Mouse (Mus musculus): Measurements from ENCODE around the gene Trim65.
"Not testable (repeated sequence)": the region's sequence is repeated elsewhere in the genome, so short reads cannot be mapped to it uniquely, and the experiment has no call there.

Trim65 gene

DNA sequence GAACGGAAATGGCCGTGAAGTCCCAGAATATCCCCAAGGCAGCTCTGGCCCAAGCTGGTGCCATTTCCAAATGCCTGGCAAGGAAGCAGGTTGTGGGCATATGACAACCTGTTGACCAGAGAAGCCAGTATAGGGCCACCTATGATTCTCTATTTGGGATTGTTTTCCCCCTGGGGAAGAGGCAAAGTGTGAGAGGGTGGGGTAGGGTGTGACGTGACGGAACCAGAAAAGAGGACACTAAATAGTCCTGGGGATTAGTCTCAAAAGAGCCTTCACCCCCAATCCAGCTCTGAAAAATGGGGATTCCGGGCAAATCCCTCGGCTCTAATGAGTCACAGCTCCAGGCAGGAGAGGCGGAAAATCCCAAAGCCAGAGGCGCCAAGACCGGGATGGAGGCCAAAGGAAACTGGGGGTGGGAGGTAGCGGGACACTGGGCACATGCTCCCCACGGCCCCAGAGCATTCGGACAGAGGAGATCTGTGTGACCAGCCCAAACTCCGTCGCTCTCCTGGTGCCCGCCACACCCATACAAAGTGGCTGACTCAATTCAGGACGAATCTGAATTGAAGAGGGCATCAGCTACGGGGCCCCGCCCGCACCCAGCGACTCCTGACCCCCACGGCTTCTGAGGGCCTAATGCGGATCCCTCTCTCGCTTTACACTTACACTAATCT, 22.3 kb downstream of the Trim65 start:
- DNase-seq (ENCODE audit: low spot score), result no peak

DNA sequence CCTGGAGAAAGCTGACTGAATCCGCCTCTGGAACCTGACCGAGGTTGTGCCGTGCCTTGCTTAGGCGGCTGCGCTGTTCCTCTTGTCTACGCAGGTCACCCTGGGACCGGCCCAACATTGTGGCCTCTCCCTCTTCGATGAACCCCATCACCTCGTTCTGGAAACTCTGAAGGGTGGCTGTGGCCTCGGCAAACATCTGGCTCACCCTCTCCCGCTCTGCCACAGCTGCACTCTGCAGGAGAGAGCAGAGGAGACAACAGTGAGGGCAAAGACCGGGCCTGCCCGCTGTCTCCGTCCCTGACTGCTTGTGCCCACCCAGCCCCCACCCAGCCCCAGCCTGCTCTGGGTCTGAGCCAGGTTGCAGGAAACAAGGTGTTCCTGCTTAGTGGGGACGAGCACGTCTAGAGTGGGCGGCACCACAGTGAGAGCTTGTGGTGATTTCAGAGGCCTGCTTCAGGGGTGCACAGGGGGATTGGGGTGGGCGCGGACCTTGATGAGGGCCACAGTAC, 23.1 kb downstream of the Trim65 start:
- no peak for DNase-seq (ENCODE audit: low spot score)

DNA sequence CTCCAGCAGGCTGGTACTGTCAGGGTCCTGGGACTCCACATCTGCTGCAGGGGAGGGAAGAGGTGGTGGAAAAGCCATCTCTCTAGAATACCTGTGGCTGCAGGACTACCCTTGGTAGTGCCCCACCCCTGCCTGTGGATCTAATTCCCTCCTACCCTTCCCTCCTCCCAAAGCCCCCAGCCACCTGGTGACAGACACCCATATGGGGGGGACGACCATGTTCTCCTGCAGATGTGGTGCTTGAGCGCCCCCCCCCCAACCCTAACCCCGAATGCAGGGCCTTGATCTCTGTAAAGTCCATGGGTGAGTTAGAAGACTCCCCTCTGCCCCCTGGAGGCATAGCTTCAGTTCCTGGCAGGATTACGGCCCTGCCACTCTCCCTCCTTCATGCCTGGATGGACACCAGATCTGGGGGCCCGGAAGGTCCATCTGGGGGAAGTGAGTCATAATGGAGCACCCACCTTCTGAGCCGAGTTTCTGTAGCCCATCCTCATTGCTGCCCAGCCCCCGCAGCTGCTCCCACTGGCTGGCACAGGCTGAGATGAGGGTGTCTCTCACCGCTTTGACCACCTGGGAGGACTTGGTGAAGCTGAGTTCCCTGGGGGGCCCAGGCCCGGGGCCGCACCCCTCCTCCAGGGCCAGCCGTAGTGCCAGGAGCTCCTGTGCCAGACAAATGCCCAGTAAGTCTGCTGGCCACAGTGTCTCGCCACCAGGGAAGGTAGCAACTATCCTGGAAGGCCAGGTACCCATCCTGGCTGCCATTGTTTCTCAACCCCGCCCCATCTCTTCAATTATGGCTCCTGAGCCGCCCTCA, 23.8 kb downstream of the Trim65 start:
- no peak for DNase-seq (ENCODE audit: low spot score)

DNA sequence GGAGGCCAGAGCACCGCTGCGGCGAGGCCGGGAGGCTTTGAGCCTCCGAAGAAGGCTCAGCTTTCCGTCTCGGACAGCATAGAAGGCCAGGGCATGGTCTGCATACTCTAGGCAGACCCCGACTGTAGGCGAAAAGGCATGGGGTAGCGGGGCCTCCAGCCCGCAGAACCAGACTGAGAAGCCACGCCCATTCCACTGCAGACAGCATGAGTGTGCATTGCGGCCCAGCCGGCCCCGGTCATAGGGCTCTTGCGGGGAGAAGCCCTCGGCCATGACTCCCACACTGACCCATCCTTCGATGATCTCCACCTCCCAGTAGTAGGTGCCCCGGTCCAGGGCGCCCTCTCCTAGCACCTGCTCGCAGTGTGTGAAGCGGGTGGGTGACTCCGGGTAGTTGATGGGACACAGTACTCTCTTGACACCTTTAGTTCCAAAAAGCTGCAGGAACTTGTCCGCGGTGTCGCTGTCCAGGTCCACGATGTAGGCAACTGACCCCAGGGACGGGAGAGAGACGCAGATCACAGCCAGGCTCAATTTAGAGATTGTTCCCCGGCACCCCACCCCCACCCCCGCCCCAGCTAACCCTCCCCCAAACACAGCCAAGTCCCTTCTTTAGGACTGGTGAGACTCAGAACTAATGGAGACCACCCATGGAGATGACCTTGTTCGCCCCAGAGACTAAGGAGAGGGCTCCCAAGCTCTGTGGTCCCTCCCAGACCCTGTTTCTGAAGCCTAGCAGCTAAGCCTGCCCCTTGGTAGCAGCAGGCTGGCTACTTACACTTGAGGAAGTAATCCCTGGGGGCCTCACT, 24.6 kb downstream of the Trim65 start:
- DNase-seq (ENCODE audit: low spot score), result no peak

DNA sequence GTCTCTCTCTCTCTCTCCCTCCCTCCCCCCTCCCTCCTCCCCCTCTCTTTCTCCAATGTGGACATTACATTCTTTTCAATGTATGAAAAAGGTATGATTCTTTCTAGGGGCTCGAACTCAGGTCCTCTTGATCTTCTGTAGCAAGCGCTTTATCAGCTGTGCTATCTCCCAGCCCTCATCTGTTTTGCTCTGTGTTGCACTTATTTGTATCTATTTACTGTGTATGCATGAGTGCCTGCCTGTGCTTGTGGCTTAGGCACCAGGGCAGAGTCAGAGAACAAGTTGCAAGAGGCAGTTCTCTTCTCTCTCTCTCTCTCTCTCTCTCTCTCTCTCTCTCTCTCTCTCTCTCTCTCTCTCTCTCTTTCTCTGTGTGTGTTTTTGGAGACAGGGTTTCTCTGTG, 25.9 kb downstream of the Trim65 start:
- no peak for DNase-seq (ENCODE audit: low spot score)

DNA sequence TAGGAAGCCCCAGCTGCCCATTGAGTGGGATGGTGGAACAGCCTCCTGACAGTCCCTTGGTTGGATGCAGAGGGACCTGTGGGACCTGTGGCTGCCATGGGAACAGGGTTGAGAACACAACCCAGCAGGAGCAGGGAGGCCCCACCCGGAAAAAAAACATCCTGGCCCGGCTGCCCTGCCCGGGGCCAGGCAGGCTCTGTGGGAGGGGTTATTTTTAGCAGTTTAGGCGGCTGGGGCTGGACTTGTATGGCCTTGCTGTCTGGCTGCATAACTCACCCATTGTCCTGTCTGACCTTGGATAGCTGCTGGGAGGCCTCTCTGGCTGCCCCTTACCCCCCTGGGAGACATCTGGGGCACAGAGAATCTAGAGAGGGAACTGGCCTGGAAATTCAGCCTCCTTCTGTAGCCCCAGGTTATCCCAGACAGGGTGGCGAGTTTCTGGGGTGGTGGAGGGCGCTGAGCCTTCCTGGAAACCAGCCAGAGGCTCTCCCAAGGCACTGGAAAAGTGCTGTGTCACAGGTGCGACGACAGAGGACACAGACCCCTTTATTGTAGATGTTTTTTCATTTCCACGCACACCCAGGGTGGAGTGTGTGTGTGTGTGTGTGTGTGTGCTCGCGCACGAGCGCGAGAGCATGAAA, 26.8 kb downstream of the Trim65 start:
- no peak for DNase-seq (ENCODE audit: low spot score)

DNA sequence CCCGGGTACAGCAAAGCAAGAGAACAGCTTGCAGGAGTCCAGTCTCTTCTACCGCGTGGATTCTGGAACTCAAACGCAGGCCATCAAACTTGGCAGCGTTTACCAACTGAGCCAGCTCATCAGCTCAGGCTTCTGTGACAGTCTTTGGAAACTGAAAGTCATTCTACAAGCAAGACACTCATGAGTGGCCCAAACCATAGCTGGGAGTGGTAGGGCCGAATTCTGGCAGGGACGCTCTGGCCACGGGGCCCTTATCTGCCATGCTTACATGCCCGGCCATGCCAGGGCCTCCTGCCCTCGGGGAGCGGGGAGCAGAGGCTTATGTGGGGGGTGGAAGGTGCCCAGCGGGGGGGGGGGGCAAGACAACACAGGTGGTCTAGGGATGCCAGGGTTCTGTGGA, 27.4 kb downstream of the Trim65 start:
- DNase-seq (ENCODE audit: low spot score), result no peak

DNA sequence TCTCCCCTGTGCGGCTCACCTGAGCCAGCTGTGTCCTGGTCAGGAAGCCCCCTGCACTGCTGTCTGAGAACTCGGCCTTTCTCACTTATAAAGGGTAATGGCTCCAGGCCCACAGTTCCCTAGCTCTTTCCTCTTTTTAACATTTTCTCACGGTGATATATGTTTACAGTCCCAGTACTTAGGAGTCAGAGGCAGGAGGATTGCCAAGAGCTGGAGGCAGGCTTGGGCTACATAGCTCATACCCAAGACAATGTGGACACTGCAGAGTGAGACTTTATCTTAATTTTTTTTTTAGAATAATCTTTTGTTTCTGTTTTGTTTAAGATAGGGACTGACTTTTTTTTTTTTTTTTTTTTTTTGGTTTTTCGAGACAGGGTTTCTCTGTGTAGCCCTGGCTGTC, 28.5 kb downstream of the Trim65 start:
- no peak for DNase-seq (ENCODE audit: low spot score)

DNA sequence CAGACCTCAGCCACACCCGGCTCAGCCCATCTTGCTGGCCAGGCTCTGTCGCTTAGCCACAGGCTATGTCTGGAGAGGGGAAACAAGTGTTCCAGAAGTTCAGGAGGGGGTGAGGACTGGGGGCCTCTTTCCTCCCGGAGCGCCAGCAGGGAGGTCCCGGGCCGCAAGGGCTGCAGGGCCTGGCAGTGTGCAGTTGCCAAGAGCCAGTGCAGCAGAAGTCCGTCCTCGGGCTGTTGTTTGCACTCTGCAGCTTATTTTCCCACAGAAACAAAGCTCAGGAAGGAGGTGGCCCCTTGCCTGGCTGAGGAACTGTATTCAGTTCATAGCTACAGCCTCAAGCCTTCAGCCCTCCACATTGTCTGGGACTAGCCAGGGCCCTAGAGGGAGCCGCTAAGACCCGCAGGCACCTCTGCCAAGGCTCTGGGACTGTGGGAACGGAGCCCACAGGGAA, 29.0 kb downstream of the Trim65 start:
- DNase-seq (ENCODE audit: low spot score), result no peak

DNA sequence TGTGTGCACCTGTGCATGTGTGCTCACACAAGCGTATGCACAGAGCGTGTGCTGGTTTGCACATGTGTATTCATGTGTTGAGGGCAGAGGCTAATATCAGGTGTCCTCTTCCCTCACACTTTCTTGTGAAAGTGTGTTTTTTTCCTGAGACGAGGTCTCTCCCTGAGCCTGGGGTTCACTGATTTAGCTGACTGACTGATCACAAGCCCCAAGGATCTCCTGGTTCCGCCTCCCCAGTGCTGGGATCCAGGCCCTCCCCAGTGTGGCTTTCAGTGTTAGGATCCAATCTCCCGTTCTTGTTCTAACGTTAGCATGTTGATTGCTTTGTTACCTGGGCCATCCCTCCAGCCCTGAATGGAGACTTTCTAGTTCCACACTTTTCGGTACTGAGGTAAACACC, 30.1 kb downstream of the Trim65 start:
- no peak for DNase-seq (ENCODE audit: low spot score)

DNA sequence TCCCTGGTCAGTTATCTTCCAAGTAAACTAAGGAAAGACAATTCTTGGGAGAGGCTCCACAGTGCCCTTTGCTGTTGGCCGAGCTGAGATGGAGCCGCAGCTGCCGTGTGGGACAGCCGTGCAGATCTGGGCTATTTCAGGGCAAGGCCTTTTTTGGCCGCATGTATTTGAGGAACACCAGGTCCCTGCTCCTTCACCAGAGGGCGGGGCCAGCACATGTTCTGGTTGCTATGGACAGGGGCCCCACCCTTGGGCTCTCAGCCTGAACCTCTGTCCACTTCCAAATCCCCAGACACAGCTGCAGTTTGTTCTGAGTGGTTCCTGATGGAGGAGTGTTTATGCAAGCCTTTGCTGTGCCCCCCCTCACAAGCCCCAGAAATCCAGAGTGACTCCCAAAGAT, 30.5 kb downstream of the Trim65 start:
- no peak for DNase-seq (ENCODE audit: low spot score)

DNA sequence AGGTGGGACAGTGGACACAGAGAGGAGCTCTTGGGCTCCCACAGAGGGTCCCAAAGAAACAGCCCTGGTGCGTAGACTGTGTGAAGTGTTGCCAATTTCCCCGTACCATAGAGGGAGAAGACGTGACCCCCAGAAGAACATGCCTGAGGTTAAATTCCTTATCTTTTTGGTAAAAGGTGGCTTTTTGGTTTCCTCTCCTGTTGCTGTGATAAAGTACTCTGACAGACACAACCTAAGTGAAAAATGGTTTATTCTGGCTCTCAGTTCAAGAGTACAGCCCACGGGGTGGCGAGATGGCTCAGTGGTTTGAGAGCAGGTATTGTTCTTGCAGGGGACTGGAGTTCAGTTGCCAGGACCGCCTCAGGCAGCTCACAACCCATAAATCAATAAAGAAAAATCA, 31.5 kb downstream of the Trim65 start:
- no peak for DNase-seq (ENCODE audit: low spot score)

DNA sequence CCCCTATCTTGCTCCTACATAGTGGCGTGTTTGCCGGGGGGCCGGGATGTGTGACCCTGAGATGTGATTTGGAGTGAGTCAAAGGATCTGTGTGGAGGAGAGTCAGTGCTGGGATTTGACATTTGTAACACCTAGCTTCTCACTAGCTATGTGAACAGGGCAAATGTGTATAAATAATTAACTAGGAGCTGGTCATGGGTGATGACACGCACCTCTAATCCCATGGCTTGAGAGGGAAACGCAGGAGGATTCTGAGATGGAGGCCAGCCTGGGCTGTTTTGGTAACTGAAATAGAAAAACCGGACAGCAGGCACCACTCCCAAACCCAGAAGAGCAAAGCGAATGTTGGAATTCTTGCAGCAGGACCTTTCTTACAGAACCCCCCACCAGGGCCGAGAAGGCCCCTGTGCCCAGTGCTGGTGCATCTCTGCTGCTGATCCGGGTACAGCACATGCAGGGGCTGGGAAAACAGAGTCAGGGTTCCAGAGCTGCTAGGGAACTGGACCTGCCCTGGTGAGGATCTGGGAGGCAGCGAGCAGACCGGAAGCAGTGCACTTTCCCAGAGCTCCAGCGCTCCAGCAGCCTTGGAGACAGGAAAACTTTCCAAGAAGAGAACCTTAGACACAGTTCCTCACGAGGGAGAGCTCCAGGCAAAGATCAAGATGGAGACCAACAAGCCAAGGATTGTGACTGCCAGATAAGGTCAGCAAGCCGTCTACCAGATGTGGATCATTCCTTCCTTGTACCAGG, 32.0 kb downstream of the Trim65 start:
- DNase-seq (ENCODE audit: low spot score), result no peak

DNA sequence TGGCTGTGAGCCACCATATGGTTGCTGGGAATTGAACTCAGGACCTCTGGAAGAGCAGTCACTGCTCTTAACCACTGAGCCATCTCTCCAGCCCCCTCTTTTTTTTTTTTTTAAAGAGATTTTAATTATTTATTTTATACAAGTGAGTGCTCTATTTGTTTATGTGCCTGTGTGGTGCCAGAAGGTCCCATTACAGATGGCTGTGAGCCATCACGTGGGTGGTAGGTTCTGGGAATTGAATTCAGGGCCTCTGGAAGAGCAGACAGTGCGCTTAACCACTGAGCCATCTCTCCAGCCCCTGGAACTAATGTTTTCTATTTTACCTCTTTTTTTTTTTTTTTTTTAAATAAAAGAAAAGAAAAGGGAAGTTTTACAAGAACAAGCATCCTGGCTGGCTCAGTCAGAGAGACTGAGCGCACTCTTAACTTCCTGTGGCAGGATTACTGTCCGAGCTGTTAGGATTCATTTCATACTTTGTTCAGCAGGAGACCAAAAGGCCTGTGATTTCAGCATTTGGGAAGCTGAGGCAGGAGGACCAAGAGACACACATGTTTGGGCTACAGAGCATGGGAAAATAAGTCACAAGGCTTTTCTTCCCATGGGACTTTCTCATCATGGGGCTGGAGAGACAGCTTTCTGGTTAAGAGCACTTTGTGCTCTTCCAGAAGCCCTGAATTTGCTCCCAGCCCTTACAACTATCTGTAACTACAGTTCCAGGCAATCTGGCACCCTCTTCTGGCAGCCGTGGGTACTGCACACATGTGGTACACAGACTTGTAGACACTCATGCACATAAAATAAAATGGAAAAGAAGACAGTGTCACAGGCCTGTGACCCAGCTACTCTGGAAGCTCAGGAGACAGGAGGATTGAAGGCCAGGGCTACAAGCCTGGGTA, 34.5 kb downstream of the Trim65 start:
- DNase-seq (ENCODE audit: low spot score), result no peak

DNA sequence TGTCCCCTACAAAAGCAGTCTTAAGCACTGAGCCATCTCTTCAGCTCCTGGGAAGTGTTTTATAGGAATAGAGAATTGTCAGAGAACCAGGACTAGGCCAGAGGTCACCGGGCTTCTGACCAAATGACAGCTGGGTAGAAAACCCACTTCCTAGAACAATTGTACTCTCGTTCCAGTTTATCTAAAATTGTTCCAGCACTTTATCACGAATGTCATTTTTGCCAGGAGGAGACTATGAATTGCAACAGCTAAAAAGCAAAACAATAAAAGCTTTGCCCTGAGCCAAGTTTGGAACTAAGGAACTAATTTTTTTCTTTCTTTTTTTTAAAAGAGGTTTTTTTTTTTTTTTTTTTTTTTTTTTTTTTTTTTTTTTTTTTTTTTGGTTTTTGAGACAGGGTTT, 35.4 kb downstream of the Trim65 start:
- no peak for DNase-seq (ENCODE audit: low spot score)

DNA sequence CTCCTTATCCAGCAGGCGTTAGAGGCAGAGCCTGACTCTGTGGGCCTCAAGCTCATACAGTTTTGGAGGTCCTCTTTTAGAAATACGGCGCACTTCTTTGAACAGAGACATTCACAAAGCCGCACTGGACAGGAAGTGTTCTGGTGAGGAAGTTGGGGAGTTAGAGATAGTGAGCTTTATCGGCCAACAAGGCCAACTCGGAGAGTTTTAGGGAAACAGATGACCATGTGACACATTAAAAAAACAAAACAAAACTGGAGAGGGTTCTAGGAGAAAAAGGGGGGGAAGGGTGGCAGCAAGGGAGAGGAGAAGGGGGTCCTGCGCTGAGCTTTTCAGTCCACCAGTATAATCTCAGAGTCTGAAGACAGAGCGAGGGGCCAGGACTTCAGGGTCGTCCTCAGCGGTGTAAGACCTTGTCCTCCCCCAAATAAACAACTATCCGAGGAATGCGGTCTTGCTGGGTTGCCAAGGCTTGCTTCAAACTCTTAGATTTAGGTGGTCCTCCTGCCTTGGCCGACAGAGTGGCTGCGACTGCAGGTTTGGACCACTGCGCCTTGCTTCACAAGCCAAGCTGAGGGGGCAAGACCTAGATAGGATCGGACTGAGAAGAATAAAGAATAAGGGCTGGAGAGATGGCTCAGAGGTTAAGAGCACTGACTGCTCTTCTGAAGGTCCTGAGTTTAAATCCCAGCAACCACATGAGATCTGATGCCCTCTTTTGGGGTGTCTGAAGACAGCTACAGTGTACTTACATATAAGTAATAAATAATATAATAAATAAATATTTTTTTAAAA, 37.0 kb downstream of the Trim65 start:
- no peak for DNase-seq (ENCODE audit: low spot score)

DNA sequence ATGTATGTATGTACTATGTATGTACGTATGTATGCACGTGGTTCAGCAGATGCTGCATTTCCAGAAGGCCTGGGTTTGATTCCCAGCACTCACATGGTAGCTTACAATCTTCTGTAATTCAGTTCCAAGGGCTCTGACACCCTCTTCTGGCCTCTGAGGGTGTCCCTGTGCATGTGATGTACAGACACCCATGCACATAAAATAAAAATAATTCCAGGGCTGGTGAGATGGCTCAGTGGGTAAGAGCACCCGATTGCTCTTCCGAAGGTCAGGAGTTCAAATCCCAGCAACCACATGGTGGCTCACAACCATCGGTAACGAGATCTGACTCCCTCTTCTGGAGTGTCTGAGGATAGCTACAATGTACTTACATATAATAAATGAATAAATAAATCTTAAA, 38.0 kb downstream of the Trim65 start:
- not testable (repeated sequence) for DNase-seq (ENCODE audit: low spot score)

DNA sequence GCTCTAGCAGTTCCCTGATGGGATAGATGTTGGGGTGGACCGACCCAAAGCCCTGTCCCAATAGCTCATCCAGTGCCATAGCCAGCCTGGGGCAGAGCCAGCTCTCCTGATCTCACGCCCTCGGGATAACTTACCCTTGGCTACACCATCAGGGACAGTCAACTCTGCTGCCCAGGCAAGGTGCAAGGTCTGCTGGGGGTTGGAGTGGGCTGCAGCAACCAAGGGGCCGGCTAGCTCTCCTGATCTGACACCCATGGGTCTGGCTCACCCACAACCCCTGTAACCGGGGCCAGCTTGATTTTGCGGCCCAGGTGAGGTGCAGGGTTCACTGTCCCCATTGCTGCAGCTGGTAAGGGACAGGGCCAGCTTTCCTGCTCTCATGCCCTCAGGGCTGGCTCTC, 39.3 kb downstream of the Trim65 start:
- DNase-seq (ENCODE audit: low spot score), result no peak

DNA sequence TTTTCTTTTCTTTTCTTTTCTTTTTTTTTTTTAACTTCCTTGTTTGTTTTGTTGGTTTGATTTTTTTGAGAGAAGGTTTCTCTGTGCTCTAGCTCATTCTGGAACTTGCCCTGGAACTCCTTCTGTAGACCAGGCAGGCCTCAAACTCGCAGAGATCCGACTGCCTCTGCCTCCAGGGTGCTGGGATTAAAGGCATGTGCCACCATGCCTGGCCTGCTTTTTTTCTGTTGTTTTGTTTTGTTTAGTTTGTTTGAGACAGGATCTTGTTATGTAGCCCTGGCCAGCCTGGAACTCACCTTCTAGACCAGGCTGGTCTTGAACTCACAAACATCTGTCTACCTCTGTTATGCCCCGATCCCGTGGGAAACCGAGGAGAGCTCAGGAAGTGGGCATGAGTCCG, 41.4 kb downstream of the Trim65 start:
- DNase-seq (ENCODE audit: low spot score), result no peak

All from spleen, adult 12 weeks (tissue).